Mouse (Mus musculus) neural tube, embryonic 11.5 days (tissue): ENCODE measurements around the gene Parp1. TPM values are rescaled to one million over a fixed set of nuclear protein-coding genes. Genes with fewer than 3 reads are reported as not detected.
"Not testable (repeated sequence)": the region's sequence is repeated elsewhere in the genome, so short reads cannot be mapped to it uniquely, and the experiment has no call there.

ENCODE experiments used
- ATAC-seq: fragments of 200-750 bp; cut with Nextera tagmentation; 2 replicates; pipeline ENCODE4 v1.8.0; 2017; ENCODE audit warnings: moderate number of reproducible peaks, mild to moderate bottlenecking, moderate TSS enrichment, moderate library complexity; ENCODE audit not compliant: insufficient read depth, low FRiP score, low TSS enrichment
- DNase-seq: peaks from one replicate; pipeline ENCODE4 v3.0.0-alpha.2; 2015; ENCODE audit warnings: low spot score
- H3K27ac ChIP-seq: fragments of 300-500 bp; sonication (generic); 2 replicates; pipeline ENCODE4 v1.5.1; 2014; ENCODE audit warnings: low read depth, mild to moderate bottlenecking, low read length
- H3K27me3 ChIP-seq: fragments of 300-500 bp; sonication (generic); 2 replicates; pipeline ENCODE4 v1.6.1; 2014; ENCODE audit warnings: mild to moderate bottlenecking, low read length, mixed read lengths; ENCODE audit not compliant: control insufficient read depth, insufficient read depth
- H3K36me3 ChIP-seq: fragments of 300-500 bp; sonication (generic); 2 replicates; pipeline ENCODE4 v1.6.1; 2014; ENCODE audit warnings: mild to moderate bottlenecking, low read length, moderate library complexity, mixed read lengths; ENCODE audit not compliant: control insufficient read depth, insufficient read depth
- H3K4me1 ChIP-seq: fragments of 300-500 bp; sonication (generic); 2 replicates; pipeline ENCODE4 v1.6.1; 2014; ENCODE audit warnings: low read length, mixed read lengths; ENCODE audit not compliant: control insufficient read depth, insufficient read depth
- H3K4me2 ChIP-seq: fragments of 300-500 bp; sonication (generic); 2 replicates; pipeline ENCODE4 v1.6.1; 2014; ENCODE audit warnings: low read depth, mild to moderate bottlenecking, moderate library complexity
- H3K4me3 ChIP-seq: fragments of 300-500 bp; sonication (generic); 2 replicates; pipeline ENCODE4 v1.5.1; 2014; ENCODE audit warnings: low read depth, low read length
- H3K9ac ChIP-seq: fragments of 300-500 bp; sonication (generic); 2 replicates; pipeline ENCODE4 v1.6.1; 2014; ENCODE audit warnings: mild to moderate bottlenecking, low read length
- H3K9me3 ChIP-seq: fragments of 300-500 bp; sonication (generic); 2 replicates; pipeline ENCODE4 v1.6.1; 2016; ENCODE audit warnings: low read length; ENCODE audit not compliant: control insufficient read depth
- WGBS: fragments of 180-500 bp; shearing (Covaris S2); extraction: QIAGEN DNeasy Blood & Tissue Kit; methylation state at CpG from one replicate; pipeline ENCODE4 v1.1.7; 2014; 5-methylcytosine and 5-hydroxymethylcytosine counted together
- polyA plus RNA-seq: library from polyadenylated mRNA; unstranded; fragments of >200 nt; fragmentation: Nextera tagmentation; extraction: Ambion mirVana; gene quantifications from 2 replicates; pipeline ENCODE4 v1.2.1, GENCODE M21; 2014

Gene Parp1
- polyA plus RNA-seq, 1 experiment from 2014 or later, result 223 TPM

DNA sequence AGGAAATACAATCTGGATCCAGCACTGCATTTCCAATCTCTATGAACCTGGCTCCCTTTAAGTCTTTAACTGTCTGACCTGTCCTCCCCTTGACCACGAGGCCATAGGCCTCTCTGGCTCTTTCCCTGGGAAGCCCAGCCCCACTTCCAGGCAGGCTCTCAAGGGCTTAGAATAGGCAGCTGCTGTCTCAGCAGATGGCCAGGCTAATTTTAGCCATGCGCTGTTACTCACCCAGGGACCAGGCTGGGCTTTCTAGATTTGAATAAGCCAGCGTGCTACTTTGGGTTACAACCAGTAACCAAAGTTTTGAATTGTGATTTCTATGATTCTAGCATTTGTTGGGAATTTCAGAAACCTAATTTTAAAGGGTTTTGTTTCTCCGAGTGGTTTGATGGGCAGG lies 35.9 kb downstream of the Parp1 start:
- H3K4me2 ChIP-seq, result no peak overlapping the region
- no peak overlapping the region for H3K4me3 ChIP-seq
- no peak for DNase-seq
- no peaks in the 10 kb centered on the region for H3K9me3 ChIP-seq
- H3K4me1 ChIP-seq, result no peaks in the 10 kb centered on the region
- no peaks in the 10 kb centered on the region for H3K27me3 ChIP-seq
- H3K9ac ChIP-seq, result no peak overlapping the region
- no peak for ATAC-seq
- no peak overlapping the region for H3K27ac ChIP-seq
- 73% methylated on average over 4 of the region's 4 CpGs for WGBS
- peaks cover 13% of the 10 kb centered on the region for H3K36me3 ChIP-seq

DNA sequence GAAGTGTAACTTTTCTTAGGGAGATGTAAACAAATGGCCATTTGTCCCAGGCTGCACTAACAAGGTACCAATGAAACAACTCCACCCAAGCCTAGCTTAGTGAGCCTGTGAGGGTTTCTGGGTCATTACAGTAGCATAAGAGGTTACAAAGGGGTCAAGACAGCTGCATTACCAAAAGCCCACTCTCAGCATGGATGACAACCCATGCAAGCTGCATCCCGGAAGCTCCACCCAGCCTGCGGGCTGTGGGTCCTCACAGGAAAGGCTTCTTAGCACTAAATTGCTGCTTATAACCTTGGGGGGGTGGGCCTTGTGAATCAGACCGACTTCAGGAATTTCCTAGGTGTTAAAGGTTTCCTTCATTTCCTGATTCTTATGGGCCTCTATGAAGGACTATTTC lies 37.4 kb downstream of the Parp1 start:
- WGBS, result 58% methylated on average over 3 of the region's 3 CpGs
- Histone ChIP-seq H3K27ac (no peak overlapping the region), H3K4me3 (no peak overlapping the region), H3K4me2 (no peak overlapping the region), H3K27me3 (no peaks in the 10 kb centered on the region), H3K9ac (no peak overlapping the region), H3K4me1 (no peaks in the 10 kb centered on the region), H3K36me3 (peaks cover 9% of the 10 kb centered on the region), H3K9me3 (no peaks in the 10 kb centered on the region)
- ATAC-seq (no peak), DNase-seq (no peak)

DNA sequence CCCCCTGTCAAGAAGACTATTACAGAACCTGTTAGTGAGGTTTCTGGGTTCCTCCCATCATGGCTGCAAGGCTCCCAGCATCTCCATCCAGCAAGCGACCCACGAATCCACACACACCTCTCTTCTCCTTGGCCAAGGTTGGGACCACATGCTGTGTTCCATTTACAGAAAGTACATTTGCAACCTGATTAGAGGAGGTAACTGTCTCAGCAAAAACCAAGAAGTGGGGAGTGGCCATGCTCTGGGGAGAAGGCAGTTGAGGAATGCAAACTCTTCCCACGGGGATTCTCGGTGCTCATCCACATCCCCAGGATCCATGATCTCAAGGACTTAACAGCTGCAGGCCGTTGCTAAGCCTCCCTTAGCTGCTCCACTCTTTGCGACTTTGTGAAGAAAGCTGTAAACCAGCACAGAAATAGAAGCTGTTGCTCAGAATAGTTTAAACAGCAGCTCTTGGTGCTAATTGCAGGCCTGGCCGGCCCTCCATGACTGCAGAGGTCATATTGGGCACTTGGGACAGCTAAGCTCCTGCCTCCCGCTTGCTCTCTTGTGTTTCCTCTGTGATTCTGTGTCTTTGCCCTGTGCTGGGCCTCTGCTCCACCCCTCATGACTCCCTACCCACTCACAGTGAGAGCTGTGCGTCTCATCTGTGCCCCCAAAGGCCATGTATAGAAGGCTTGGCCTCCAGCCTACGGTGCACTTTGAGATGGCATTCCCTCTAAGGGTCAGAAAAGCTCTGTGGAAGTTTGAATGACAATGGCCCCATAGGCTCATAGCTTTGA lies 38.3 kb downstream of the Parp1 start:
- WGBS, result 64% methylated on average over 10 of the region's 10 CpGs

DNA sequence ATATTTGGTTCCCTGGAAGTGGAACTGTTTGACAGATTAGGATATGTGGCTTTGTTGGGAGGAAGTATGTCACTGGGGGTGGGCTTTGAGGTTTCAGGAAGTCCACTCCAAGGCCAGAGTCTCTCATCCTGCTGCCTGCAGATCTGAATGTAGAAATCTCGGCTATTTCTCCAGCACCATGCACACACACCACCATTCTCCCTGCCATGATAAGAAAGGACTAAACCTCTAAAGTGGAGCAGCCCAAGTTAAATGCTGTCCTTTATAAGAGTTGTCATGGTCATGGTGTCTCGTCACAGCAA lies 38.8 kb downstream of the Parp1 start:
- H3K9me3 ChIP-seq, result no peaks in the 10 kb centered on the region
- no peaks in the 10 kb centered on the region for H3K27me3 ChIP-seq
- ATAC-seq (no peak), DNase-seq (no peak)
- 80% methylated on average over 2 of the region's 2 CpGs for WGBS
- H3K36me3 ChIP-seq, result peaks cover 5% of the 10 kb centered on the region
- no peaks in the 10 kb centered on the region for H3K4me1 ChIP-seq
- no peak overlapping the region for H3K9ac ChIP-seq
- no peak overlapping the region for H3K4me2 ChIP-seq
- no peak overlapping the region for H3K4me3 ChIP-seq
- H3K27ac ChIP-seq, result no peak overlapping the region

More for the DNA sequence above, 38.3 kb downstream of the Parp1 start:
- no peak overlapping the region for H3K9ac ChIP-seq
- H3K9me3 ChIP-seq, result no peaks in the 10 kb centered on the region
- no peaks in the 10 kb centered on the region for H3K27me3 ChIP-seq
- no peak for ATAC-seq
- no peaks in the 10 kb centered on the region for H3K4me1 ChIP-seq
- no peak overlapping the region for H3K27ac ChIP-seq
- no peak overlapping the region for H3K4me2 ChIP-seq
- no peak overlapping the region for H3K4me3 ChIP-seq
- no peak for DNase-seq
- H3K36me3 ChIP-seq, result peaks cover 5% of the 10 kb centered on the region

DNA sequence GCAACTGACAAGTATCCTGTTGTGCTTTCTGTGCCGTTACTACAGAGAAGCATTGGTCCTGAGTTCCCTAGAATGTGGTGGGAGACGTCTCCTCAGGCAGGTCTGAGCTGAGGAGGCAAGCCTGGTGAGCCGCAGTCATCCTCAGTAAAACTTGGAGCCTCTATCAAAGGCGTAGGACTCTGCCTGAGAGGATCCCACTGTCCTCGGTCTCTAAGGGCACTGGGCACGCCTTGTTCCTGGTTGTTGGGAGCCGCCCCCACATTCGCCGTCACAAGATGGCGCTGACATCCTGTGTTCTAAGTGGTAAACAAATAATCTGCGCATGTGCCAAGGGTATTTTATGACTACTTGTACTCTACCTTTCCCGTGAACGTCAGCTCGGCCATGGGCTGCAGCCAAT lies 43.1 kb downstream of the Parp1 start:
- 96% methylated on average over 11 of the region's 14 CpGs for WGBS
- not testable (repeated sequence) for ATAC-seq

GRCm38 (mm10) chr1:180616762-180617161 lies 48.0 kb downstream of the Parp1 start:
- Histone ChIP-seq H3K4me2 (no peak overlapping the region), H3K4me1 (no peaks in the 10 kb centered on the region), H3K9ac (no peak overlapping the region), H3K36me3 (no peaks in the 10 kb centered on the region), H3K27ac (no peak overlapping the region), H3K4me3 (no peak overlapping the region), H3K9me3 (no peaks in the 10 kb centered on the region), H3K27me3 (no peaks in the 10 kb centered on the region)
- ATAC-seq, result no peak
- 95% methylated on average over 3 of the region's 3 CpGs for WGBS
- no peak for DNase-seq

More for the DNA sequence above, 43.1 kb downstream of the Parp1 start:
- H3K4me2 ChIP-seq, DNase-seq, H3K27ac ChIP-seq, H3K9ac ChIP-seq, H3K9me3 ChIP-seq, H3K4me3 ChIP-seq, H3K4me1 ChIP-seq, H3K36me3 ChIP-seq, H3K27me3 ChIP-seq: not testable (repeated sequence)

DNA sequence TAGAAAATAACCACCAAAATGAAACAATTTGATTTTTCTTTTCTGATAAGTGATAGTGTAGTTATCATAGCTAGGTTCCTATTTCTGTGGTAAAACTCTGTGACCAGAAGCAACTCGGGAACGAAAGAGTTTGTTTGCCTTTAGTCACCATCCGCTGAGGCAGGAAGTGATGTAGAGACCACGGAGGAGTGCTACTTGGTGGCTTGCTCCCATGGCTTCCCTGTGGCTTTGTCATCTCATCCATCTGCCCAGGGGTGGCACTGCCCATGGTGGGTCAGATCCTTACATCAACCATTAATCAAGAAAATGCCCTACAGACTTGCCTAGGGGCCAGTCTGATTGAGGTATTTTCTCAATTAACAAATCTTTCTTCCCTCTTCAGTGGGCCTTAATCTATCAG lies 53.7 kb downstream of the Parp1 start:
- Histone ChIP-seq H3K4me3 (no peak overlapping the region), H3K27me3 (no peaks in the 10 kb centered on the region), H3K27ac (no peak overlapping the region), H3K9ac (no peak overlapping the region), H3K4me2 (no peak overlapping the region), H3K36me3 (no peaks in the 10 kb centered on the region), H3K4me1 (no peaks in the 10 kb centered on the region), H3K9me3 (no peaks in the 10 kb centered on the region)
- DNase-seq, result no peak
- ATAC-seq, result no peak
- WGBS, result 87% methylated on average over 4 of the region's 4 CpGs

DNA sequence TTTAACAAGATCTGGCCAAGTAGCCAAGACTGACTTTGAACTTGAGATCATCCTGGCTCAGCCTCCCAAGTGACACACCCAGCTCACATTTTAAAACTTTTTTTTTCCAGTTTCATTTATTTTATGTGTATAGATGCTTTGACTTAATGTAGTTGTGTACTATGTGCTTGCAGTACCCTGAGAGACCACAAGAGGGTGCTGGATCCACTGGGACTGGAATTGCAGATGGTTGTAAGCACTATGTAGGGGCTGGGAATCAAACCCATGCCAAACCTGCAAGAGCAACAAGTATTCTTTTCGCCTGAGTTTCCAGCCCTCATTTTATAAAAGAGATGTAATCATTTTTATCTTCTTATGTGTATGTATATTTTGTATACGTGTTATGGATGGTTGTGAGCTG lies 55.2 kb downstream of the Parp1 start:
- no peak overlapping the region for H3K4me2 ChIP-seq
- H3K27me3 ChIP-seq, result no peaks in the 10 kb centered on the region
- H3K36me3 ChIP-seq, result no peaks in the 10 kb centered on the region
- 88% methylated on average over 2 of the region's 2 CpGs for WGBS
- no peak overlapping the region for H3K4me3 ChIP-seq
- no peaks in the 10 kb centered on the region for H3K4me1 ChIP-seq
- no peak for ATAC-seq
- DNase-seq, result no peak
- H3K27ac ChIP-seq, result no peak overlapping the region
- no peaks in the 10 kb centered on the region for H3K9me3 ChIP-seq
- H3K9ac ChIP-seq, result no peak overlapping the region

- Histone ChIP-seq H3K4me3 (no peak overlapping the region), H3K27me3 (no peaks in the 10 kb centered on the region), H3K4me1 (no peaks in the 10 kb centered on the region), H3K27ac (no peak overlapping the region), H3K36me3 (no peaks in the 10 kb centered on the region), H3K4me2 (no peak overlapping the region), H3K9me3 (no peaks in the 10 kb centered on the region), H3K9ac (no peak overlapping the region)
- DNase-seq (no peak), ATAC-seq (no peak)
- 77% methylated on average over 2 of the region's 2 CpGs for WGBS
Measured at GRCm38 (mm10) chr1:180626141-180626540, 57.4 kb downstream of the Parp1 start.
